Mouse (Mus musculus): Measurements from ENCODE around the gene Sowahb.

DNA sequence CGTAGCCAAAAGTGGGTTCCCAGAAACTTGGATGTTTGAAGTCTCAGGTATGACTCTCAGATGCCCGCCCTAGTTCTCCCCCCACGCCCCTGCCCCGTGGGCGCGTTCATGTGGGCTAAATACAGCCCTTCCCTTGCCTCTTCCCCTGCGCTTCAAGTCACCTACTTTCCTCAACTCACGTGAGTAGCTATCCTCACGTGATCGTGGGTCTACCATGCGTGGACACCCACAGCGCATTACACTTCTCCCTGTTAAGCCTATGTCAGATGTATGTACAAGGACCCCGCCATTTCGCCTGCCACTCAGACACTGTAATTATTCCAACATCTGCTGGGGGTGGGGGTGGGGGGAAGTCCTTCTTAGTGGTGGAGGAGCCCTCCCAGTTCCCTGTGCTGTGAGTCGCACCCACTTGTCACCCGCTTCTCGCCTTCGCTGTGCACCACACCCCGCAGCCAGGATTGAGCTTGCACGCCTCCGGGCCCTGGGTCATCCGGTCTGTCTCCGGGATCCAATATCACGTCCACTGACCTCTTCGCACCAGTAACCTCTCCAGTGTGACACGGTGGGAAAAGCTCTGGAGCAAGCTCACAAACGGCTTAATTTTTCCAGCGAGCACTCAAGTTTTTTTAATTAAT, 47.4 kb upstream of the Sowahb start:
- no peak for TF ChIP-seq CTCF (IDR thresholded peaks at IDR 0.05; ENCODE audit: control insufficient read depth, insufficient read depth, insufficient read length)
- TF ChIP-seq CEBPB (IDR thresholded peaks at IDR 0.05; ENCODE audit: low read depth): no peak
- no peak for TF ChIP-seq MAX (IDR thresholded peaks at IDR 0.05)
- no peak for TF ChIP-seq MYOD1 (IDR thresholded peaks at IDR 0.05; ENCODE audit: control insufficient read depth, insufficient read length, low read depth)
- TF ChIP-seq MYOG (IDR thresholded peaks at IDR 0.05; ENCODE audit: control insufficient read depth, extremely low read depth, insufficient read length): no peak
- TF ChIP-seq USF1 (IDR thresholded peaks at IDR 0.05; ENCODE audit: low read depth): peak; percentile 61

Measured in C2C12 (cell line).